Mouse (Mus musculus) lung, postnatal 25 days (tissue): ENCODE measurements around the gene Pigo.

ENCODE experiments used
- DNase-seq: peaks from one replicate; pipeline ENCODE4 v3.0.0; 2022; ENCODE audit warnings: low spot score

Gene Pigo

DNA sequence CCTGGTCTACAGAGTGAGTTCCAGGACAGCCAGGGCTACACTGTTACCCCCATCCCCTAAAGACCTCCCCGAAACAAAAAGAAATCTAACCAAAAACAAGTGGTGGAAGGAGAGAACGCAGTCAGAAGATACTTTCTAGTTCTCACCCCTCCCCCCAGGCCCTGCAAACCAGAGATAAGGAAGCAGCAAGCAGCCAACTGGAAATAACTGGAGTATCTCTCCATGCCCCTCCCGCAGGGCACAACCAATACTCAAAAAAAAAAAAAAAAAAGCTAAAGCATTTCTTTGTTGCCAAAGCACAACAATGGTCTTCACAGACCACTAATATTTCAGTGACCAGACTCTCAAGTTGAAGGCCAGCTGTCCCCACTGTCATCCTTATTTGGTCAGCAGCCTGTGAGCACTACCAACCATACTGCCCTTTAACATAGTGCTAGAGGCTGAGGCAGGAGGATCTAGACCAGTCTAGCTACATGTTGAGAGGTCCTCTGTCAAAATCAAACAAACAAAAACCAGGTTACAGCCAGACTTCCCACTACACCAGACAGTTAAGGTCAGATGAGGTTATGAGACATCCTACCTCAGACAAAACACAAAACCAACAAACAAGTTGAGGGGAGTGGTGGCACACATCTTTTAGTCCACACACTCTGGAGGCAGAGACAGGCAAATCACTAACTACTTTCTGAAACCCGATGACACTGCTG is 12.4 kb upstream of the Pigo start:
- DNase-seq: no peak

DNA sequence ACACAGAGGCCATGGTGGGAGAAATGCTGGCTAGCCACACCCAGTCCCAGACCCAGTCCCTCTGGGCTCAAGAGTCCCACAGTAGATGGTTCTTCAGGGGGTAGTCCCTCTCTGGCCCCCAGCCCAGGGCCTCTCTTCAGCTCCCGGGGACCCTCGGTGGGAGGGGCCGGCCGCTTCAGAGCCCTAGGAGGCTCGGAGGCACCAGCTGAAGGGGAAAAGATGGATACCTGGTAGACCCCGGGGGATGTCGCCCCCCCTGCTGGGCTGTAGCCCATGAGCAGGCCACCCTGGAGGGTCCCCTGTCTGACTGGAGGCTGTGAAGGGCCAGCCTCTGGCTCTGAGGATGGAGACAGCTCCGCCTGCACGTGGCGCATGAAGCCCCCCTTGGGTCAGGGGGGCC is 10.7 kb upstream of the Pigo start:
- DNase-seq: no peak

DNA sequence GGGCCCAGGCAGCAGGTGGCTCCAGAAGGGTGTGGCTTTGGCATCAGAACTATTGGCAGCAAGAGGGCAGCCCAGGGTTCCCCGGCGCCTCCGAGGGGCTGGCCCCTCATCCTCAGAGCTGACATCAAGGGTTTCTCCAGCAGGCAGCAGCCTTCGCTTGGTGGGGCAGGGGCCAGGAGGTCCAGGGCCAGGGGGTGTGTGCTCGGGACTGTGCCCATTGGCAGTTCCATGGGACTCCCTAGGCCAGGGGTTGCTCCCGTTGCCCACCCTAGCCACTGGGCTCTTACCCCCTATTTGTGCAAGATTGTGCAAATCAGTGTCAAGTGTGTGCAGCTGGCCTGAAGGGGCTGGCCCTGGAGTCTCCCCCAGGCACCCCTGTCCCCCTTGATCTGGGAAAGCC is 10.2 kb upstream of the Pigo start:
- DNase-seq: no peak

DNA sequence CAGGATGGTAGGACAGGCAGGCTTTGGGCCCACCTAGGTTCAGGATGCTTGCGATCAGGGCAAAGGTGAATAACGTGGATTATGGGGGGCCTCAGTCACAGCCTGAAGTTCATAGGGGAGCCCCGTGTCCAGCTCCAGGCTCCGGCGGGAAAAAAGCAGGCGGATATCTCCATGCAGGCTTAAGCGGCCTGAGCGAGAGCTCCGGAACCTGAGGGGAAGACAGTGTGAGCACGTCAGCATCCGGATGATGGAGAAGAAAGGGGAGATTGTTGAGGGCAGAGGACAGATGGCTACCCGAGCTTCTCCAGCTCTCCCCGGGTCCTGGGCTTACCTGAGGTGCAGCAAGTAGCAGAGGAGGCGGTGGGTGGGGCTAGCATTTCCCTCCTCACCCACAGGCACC is 7.9 kb upstream of the Pigo start:
- DNase-seq: no peak

DNA sequence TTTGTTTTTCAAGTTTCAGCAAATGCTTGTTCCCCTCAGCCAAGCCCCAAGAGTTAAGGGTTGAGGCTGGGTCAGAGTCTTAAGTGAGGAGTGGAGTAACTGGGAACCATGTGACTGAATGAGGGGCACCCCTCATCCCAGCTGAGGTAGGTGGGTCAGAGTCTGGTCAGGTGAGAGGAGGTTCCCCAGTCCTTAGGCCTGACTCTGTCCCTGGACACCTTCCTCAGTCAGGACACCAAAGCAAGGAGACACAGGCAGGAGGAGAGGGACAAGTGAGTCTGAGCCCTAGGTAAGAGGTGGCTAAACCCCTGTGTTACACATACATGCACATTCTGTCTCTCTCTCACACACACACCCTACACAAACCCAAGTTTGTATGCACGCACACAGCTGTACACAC is 6.9 kb upstream of the Pigo start:
- no peak for DNase-seq

DNA sequence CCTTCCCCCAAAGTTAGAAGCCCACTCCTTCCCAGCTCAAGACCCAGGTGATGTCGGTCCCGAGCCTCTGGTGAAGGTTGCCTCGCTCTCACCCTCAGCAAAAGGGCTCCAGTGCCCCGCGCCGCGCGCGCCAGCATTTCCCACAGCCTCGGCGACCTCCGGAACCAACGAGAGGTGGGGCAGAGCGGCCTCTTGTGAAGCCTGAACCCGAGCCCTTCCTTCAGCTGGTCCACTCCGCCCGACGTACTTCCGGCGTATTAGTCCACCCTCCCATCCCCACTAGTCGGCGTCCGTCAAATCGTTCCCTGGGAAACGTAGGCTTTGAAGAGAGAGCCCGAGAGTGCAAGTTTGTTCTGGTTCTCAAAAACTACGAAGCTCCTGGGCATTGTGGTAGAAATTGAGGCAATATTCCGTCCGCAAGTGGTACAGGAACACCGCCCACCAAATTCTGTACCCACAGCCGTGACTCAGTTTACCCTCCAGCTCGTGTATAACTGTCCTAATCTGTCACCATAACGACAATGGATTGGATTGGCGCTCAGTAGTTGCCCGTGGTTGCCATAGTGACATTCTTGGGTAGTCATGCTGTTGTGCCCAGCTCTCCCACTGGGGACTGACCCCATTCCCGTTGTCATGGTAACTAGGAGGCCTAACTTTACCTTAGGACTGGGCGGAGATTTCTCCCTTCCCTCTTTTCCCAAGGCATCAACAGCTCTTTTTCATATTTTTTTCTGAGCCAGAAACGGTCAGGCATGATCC is 5.8 kb upstream of the Pigo start, which contains the start of gene Stoml2:
TSS of gene Stoml2 (minus strand) at position 474 of the 759 bp plus-strand sequence.
- DNase-seq: peak; percentile 94

DNA sequence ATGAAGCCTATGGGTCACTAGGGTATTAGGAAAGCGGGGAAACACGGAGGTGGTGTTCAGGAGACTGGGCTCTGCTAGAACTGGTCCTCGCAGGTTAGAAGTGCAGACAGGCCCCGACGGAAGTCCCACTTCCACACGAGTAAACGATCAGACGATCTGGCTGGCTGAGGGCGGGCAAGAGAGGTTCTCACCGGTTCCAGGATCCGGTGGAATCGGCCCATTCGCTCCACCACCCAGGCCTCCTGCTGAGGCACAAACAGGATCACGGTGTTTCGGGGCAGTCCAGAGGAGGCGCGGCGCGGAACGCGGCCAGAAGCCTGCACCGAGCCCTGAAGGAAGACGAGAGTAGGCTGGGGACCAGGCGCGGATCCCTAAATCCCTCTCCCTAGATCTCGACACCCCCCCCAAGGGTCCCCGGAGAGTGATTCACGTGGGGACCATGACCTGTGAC is 5.2 kb upstream of the Pigo start:
- DNase-seq: no peak

DNA sequence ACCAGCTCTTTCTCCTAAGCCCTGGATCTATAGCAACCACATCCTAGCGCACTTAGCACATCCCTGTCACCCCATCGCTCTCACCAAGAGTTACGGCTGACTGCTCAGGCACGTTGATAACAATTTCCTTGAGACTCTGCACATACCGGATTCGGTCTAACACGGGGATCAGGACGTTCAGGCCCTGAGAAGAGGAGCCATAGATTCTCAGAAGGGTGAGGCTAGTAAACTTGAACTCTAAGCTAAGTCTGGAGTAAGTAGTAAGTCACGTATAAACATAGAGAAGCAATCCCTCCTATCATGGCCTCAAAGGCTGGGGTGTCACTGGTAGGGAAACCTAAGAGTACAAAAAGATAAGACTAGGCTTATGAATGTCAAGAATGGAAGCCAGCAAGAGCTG is 4.7 kb upstream of the Pigo start:
- no peak for DNase-seq

DNA sequence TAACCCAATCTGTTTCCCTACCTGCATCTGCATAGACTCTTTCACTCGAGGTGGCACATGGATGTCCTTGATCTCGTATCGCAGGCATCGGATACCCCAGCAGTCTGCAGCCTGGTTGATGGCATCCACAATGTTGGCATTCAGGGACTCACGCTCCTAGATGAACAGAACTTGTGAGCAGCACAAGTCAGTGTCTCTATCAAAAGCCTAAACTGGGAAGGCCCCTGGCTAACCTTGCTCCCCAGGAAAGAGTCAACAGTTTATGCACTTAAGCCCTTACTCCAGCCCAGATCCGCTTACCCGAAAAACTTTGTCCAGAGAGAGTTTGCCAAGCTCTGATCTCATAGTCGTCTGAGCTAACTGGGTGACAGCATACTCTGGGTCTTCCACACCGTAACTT is 4.1 kb upstream of the Pigo start:
- no peak for DNase-seq

DNA sequence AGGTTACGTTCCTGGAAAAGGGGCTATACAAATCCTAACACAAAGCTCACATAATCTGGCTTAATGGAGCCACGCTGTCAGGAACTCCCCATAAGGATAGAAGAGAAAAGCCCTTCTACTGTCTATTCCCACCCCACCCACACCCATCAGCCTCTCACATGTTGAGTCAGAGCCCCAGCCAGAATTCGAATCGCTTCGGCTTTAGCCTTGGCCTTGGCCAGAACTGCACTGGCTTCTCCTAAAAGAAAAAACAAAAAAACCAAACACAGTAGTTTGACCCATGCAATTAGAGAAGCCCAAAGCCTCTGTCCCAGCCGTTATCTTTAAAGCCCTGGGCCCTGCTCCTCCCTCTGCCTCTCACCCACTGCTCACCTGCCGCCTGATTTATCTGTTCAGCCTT is 3.5 kb upstream of the Pigo start:
- no peak for DNase-seq

DNA sequence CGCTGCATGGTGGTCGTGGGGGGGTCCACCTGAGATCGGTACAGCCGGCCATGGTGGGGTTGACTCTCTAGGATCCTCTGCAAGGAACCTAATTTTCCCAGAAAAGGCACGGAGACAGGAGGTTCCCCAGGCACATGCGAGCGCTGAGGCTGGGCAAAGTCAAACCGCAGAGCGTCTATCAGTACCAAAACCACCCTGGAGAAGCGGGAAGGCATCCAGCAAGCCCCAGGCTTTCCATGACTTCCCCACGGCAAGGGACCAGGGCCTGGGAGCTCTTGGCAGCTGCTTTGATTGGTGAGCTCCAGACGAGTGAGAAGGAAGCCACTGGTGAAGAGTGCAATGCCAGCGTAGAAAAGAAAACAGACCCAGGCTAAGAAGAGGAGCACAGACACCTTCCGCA is 946 bp downstream of the Pigo start:
- no peak for DNase-seq

DNA sequence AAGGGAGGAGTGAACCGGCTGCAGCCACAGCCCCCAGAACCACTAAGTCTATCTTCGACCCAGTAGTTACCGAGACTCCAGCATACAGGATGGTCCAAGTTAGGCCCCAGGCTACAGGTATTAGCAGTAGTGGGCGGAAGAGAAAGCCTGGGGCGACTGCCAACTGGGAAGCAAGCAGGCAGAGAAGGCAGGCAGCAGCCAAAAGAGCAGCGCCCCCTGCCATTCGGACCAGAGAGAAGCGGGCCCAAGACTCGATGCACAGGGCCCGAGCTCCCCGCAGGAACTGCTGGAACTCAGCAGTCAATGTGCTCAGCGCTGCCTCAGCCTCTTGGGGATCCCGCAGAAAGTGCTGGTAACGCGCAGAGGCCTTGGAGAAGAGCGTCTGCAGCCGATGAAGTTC is 4.3 kb downstream of the Pigo start:
- DNase-seq: no peak

DNA sequence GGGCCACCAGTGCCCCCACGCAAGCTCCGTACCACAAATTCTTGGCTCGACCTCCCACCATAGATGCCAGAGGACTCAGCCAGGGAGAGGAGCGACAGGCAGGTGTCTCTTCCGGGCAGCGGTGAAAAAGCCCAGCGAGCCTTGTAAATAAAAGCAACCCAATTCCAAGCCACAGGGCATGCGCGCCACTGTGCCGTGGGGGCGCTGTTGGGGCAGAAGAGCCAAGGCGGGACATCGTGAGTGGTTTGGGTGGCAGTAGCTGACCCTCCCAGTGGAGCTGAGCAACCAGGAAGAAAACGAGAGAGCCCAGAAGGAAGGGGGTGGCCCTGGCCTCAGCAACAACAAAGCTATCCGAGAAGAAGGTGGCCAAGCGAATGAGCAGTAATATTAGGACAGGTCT is 4.7 kb downstream of the Pigo start:
- DNase-seq: no peak

DNA sequence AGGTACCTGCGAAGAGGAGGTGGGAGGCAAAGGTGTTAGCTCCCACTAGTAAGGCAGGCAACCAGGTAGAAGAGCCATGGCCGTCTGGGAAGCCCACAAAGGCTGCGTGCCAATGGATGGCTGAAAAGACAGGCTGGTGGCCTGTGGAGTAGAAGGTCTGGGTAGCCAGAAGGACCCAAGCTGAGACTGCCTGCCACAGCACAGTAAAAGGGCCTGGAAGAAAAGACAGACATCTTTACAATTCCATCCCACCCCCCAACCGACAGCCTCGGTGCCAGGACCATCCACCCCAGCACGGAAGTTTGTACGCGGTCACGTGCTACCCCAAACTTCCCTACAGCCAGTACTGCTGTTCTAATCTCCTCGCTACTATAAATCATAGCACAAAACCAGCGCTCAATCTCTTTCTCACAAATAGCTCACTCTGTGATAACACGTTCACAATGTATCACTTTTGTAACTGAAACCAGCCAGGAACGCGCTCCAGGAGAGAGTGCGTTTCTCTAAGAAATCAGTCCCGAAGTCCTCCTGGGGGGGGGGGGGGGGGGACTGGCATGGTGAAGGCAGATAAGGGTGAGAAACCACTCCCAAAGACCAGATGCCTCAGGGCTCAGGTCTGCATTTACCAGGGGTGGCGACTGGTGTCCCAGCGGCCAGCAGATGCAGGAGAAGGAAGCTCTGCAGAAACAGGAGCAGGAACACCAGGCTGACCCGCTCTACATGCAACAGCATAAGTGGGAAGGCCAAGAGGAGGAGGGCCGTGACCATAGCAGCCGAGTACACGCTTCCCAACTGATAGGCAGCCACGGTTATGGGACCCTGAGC is 5.8 kb downstream of the Pigo start:
- DNase-seq: no peak

DNA sequence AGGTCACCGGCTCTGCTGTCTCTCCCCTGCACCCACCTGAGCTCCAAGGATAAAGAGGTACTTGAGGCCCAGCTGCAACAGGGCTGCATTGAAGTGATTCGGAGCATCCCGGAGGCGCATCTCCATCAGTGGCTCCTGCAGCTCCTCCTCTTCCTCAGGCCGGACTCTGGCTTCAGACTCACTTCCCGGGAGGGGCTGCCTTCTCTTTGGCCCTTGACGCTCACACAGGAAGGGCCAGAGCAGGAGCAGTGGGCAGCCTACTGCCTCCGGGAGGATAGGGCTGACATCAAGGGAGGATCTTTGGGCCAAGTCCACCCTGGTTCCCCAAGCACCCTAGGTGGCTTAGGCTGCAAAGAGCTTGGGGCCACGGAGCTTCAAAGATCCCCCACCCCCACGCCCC is 6.4 kb downstream of the Pigo start:
- DNase-seq: no peak

DNA sequence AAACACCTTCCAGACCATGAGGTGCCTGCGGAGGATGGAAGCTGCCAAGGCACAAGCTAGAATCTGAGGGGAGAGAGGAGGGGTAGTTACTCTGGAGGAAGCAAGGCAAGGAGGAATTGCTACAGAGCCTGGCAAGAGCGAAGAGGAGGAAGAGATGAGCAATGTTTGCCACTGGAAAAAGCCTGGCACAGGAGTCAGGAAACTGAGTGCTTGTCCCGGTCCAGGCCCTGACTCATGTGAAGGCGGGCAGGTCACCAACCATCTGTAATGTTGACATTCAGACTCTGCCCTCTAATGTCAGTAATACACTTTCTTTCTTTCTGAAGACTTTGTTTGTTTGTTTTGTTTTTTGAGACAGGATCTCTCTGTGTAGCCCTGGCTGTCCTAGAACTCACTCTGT is 7.5 kb downstream of the Pigo start:
- no peak for DNase-seq

DNA sequence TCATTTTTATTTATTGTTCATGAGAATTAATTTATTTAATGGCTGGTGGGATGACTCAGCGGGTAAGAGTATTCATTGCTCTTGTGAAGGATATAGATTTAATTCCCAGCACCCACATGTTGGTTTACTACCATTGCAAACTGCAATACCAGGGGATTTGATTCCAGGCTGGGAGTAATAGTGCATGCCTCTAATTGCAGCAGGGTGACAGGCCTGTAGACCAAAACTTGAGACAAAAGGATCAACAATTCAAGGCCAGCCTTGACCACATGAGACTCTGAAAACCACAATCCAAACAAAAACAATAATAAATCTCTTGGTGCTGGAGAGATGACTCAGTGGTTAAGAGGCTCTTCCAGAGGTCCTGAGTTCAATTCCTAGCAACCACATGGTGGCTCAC is 13.5 kb downstream of the Pigo start:
- no peak for DNase-seq

DNA sequence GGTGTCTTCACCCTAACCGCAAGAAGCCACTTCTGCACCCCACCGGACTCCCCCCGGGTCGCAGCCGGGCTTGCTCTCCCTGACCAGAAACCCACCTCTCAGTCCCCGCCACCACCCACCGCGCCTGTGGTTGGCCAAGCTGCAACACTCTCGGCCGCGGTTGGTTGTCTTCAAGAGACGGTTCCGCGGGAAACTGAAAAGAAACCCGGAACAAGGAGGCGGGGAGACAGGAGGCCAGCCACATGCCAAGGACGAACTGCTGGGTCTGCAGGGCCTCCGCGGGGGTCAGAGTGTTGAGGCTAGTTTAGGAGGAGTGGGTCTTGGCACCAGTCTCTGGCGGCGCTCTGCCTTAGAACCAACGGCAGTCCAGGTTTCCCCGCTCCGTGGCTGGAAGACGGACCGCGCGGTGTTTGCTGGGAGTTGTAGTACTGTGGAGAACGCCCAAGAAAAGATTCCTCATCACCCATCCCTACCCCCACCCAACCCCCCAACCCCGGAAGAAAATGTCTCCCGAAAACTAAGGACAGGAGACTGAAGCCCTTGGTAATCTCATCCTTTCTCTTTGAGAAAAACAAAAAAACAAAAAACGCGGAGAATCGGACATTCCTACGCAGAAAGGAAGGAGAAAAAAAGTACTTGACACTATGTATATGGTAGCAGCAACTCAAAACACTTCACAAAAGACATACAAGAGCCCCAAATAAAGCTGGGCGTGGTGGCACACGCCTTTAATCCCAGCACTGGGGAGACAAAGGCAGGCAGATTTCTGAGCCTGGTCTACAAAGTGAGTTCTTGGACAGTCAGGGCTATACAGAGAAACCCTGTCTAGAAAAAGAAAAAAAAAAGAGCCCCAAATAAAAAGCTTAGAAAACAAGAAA is 15.2 kb downstream of the Pigo start, which contains the start of gene Fancg:
TSS of gene Fancg (minus strand) at position 346 of the 878 bp plus-strand sequence.
- DNase-seq: peak; percentile 83

DNA sequence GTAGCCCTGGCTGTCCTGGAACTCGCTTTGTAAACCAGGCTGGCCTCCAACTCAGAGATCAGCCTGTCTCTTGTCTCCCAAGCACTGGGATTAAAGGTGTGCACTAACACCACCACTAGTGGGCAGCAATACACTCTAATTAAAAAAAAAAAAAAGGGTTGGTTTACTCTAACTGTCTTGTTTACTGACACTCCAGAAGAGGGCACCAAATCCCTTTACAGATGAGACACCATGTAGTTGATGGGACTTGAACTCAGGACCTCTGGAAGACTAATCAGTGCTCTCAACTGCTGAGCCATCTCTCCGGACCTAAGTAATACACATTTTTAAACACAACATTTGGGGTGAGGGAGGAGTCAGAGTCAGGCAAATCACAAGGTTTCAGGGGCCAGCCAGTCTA is 19.9 kb downstream of the Pigo start:
- DNase-seq: peak; percentile 70

DNA sequence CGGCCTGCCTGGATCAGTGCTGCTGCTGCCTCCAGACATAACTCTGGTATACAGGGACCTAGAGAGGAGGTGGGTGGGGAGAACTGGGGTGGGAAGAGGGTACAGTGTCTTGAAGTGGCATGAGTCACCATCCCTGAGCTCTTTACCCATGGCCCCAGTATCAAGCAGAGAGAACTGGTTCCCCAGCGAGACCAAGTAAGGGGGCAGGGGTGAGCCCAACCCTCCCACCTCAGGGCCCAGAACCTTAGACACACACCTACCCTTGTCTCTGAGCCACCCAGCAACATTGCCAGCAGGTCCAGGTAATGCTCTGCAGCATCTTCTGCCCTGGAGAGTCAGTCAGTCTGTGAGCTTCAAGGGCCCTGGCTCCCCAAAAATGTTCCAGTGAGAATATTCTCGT is 20.7 kb downstream of the Pigo start:
- DNase-seq: no peak

DNA sequence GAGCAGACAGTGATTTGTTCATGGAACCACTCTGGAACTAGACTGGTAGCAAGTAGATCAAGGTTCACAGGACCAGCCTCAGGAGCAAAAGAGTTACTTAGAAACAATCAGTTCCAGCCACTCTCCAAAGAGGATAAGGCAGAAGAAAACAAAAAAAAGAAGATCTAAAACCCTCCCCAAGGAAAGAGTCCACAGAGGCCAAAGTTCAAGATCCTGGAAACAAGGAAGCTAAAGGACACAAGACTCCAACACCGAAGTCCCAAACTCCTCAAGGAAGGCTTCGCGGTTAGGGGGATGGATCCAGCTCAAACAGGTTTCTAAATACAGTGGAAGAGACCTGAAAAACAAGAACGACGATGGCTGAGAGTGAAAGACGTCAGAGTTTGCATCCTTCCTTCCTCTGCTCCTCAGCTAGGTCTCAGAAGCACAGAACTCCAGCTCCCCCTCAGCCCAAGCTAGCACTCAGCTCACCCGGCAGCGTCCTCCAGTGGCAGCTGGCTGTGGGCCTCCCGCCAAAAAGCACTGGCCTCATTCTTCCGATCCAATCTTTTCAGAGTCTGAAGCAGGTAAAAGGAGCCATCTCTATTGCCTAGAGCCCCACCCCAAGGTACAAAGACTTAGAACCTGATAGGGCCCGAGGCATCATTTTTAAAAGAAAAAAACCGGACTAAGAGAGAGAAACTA is 22.7 kb downstream of the Pigo start:
- no peak for DNase-seq
